Mouse (Mus musculus): ENCODE data around the gene Galntl6.
"Not testable (repeated sequence)": the region's sequence is repeated elsewhere in the genome, so short reads cannot be mapped to it uniquely, and the experiment has no call there.

Galntl6 gene

DNA sequence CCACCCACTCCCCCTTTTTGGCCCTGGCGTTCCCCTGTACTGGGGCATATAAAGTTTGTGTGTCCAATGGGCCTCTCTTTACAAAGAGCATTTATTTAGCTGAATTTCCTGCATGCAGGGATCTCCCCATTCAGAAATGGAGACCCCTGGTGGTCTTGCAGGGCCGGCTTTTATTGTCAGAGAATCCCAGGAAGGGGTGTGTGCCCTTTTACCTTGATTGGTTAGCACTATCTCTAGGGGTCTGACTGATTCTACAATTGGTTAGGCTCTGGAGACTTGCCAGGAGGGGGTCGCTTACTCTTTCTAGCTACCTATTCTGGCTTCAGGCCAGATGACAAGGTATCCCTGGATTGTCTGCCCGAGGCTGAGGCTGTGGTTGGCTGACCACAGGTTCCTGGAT lies 1119.0 kb downstream of the Galntl6 start:
- ATAC-seq (ENCODE audit: insufficient number of reproducible peaks, low FRiP score, low TSS enrichment): no peak

GRCm38 (mm10) chr8:57792246-57792645 lies 1120.2 kb downstream of the Galntl6 start:
- ATAC-seq (ENCODE audit: insufficient number of reproducible peaks, low FRiP score, low TSS enrichment): no peak

DNA sequence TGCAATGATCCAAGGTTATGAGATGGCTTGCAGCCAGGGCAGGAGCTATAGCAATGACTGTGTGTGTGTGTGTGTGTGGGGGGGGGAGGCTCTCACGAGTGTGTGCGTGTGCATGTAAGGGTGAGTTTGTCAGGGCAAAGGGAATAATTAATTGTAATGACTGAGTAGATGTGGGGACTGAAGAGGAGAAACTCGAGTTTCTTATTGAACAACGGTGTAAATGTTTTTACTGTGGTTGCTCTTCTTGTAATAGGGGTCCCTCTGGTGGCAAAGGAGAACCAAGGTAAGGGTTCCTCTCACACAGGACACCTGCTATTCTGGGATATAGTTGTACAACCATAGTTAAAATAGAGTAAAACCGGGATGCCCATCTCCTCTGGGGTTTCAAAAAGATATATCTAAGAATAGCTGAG lies 1121.1 kb downstream of the Galntl6 start:
- peak; percentile 62; the same call in 1 of the 2 replicates for ATAC-seq (ENCODE audit: insufficient number of reproducible peaks, low FRiP score, low TSS enrichment)

- ATAC-seq (ENCODE audit: insufficient number of reproducible peaks, low FRiP score, low TSS enrichment): no peak
Observed at GRCm38 (mm10) chr8:57779551-57779950, 1132.9 kb downstream of the Galntl6 start.

GRCm38 (mm10) chr8:57777988-57778721 lies 1134.3 kb downstream of the Galntl6 start:
- no peak for ATAC-seq (ENCODE audit: insufficient number of reproducible peaks, low FRiP score, low TSS enrichment)

GRCm38 (mm10) chr8:57776723-57777122 lies 1135.7 kb downstream of the Galntl6 start:
- no peak for ATAC-seq (ENCODE audit: insufficient number of reproducible peaks, low FRiP score, low TSS enrichment)

- no peak for ATAC-seq (ENCODE audit: insufficient number of reproducible peaks, low FRiP score, low TSS enrichment)
Observed at GRCm38 (mm10) chr8:57772732-57773265, 1139.6 kb downstream of the Galntl6 start.

DNA sequence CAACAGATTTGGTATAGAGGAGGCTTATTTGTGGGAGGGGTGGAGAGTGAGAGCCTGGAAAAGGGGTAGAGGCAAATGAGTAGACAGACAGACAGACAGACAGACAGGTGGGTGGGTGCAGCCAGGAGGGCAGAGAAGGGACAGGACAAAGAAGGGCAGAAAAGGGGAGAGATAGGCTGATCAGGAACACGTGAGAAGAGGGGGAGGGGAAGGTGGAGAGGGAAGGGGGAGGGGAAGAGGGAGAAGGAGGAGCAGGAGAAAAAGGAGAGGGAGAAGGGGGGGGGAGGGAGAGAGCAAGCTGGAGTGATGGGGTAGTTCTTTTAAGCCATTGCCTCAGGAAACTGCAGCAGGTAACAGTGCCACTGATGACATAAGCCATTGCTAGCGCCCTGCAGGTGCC lies 1144.9 kb downstream of the Galntl6 start:
- no peak for ATAC-seq (ENCODE audit: insufficient number of reproducible peaks, low FRiP score, low TSS enrichment)

- ATAC-seq (ENCODE audit: insufficient number of reproducible peaks, low FRiP score, low TSS enrichment): no peak
Observed at GRCm38 (mm10) chr8:57766471-57767065, 1145.9 kb downstream of the Galntl6 start.

GRCm38 (mm10) chr8:57765726-57766351 lies 1146.6 kb downstream of the Galntl6 start:
- no peak for ATAC-seq (ENCODE audit: insufficient number of reproducible peaks, low FRiP score, low TSS enrichment)

DNA sequence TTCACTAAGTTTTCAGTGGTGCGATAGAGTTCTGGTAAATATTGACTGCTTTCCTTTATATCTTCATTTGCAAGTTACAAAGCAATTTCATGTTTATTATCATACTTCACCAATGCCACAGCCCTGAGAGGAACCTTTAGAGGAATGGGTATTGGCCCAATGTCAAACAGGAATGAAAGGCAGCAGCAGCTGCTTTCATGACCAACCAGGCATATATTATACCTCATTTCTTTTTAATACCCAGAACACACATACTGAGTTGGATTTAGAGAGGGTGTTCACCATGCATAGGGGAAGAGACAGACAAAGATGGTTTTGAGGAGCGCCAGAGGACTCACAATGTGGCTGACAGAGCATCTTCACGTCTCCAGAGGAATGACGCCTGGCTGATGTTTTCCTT lies 1147.2 kb downstream of the Galntl6 start:
- no peak for ATAC-seq (ENCODE audit: insufficient number of reproducible peaks, low FRiP score, low TSS enrichment)

DNA sequence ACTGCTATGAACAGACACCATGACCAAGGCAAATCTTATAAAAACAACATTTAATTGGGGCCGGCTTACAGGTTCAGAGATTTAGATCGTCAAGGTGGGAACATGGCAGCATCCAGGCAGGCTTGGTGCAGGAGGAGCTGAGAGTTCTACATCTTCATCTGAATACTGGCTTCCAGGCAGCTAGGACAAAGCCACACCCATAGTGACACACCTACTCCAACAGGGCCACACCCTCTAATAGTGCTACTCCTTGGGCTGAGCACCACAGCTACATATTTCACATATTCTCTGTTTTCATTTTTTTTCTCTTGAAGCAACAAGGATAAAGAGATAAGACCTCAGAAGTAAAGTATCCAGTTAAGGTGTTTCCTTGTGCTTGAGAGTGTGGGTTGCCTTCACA lies 1149.8 kb downstream of the Galntl6 start:
- not testable (repeated sequence) for ATAC-seq (ENCODE audit: insufficient number of reproducible peaks, low FRiP score, low TSS enrichment)

GRCm38 (mm10) chr8:57760921-57761320 lies 1151.5 kb downstream of the Galntl6 start:
- ATAC-seq (ENCODE audit: insufficient number of reproducible peaks, low FRiP score, low TSS enrichment): no peak

DNA sequence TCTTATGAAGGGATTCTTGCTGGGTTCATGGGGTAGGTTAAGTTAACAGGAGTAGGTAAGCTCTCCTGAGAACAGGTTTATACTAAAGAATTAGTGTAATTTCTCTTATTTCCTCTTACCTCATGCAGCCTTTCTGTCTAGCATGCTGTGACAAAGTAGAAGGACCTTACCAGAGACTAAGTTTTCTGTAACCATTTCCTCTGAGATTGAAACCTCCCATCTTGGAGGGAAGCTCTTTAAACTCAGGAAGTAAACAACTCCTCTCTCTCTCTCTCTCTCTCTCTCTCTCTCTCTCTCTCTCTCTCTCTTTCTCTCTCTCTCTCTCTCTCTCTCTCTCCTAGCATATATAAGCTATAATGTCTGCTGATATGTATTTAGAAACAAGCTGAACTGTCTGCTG lies 1153.6 kb downstream of the Galntl6 start:
- no peak for ATAC-seq (ENCODE audit: insufficient number of reproducible peaks, low FRiP score, low TSS enrichment)

DNA sequence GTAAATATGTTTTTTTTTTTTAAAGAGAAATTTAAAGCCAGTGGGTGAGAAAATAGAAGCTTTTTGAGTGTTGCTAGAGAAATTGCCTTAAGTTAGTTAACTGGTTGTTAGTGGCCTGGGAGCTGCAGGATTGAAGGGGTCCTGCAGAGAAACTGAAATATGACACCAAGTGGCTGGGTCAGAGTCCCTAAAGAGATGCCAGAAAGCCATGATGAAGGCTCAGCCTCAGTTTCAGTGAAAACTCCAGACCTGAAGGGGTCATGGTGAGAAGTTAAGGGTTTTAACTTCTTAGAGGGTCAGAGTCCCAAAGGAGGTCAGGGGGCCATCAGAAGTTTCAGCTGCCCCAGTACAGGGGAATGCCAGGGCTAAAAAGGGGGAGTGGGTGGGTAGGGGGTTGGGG lies 1155.0 kb downstream of the Galntl6 start:
- ATAC-seq (ENCODE audit: insufficient number of reproducible peaks, low FRiP score, low TSS enrichment): no peak

GRCm38 (mm10) chr8:57754066-57754465 lies 1158.4 kb downstream of the Galntl6 start:
- no peak for ATAC-seq (ENCODE audit: insufficient number of reproducible peaks, low FRiP score, low TSS enrichment)

GRCm38 (mm10) chr8:57743636-57744035 lies 1168.8 kb downstream of the Galntl6 start:
- no peak for ATAC-seq (ENCODE audit: insufficient number of reproducible peaks, low FRiP score, low TSS enrichment)

GRCm38 (mm10) chr8:57741983-57742382 lies 1170.5 kb downstream of the Galntl6 start:
- peak; percentile 85 for ATAC-seq (ENCODE audit: insufficient number of reproducible peaks, low FRiP score, low TSS enrichment)

DNA sequence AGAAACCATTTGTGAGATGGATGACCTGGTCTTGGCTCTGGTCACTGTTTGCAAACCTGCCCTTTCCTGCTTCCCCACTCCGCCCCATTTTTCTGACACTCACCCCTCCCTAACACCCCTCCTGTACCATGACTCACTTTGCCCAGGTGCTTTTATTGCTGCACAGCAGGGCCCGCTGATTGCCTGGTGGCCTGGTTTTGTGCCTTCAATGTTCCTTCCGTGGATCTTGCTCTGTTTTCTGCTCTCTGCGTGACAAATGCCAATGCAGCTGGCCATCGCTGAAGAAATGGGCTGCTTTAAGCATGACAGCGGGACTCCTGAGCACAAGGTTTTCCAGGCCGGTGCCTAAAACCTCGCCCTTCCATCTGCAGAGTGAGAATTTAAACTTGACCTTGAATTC lies 1171.1 kb downstream of the Galntl6 start:
- ATAC-seq (ENCODE audit: insufficient number of reproducible peaks, low FRiP score, low TSS enrichment): peak; percentile 80

GRCm38 (mm10) chr8:57737281-57737680 lies 1175.2 kb downstream of the Galntl6 start:
- ATAC-seq (ENCODE audit: insufficient number of reproducible peaks, low FRiP score, low TSS enrichment): no peak

GRCm38 (mm10) chr8:57732795-57733194 lies 1179.6 kb downstream of the Galntl6 start:
- ATAC-seq (ENCODE audit: insufficient number of reproducible peaks, low FRiP score, low TSS enrichment): no peak

All from cerebellum, adult (tissue).